Mouse (Mus musculus) stomach, postnatal 0 days (tissue): ENCODE data around the gene Rorb. TPM values are rescaled to one million over a fixed set of nuclear protein-coding genes. Genes with fewer than 3 reads are reported as not detected.
A peak's percentile ranks its signal among the peaks of the same experiment; 100 is the strongest.

Experiments used
- ATAC-seq: fragments of 200-750 bp; cut with Nextera tagmentation; 2 replicates; pipeline ENCODE4 v1.8.0; 2017; ENCODE audit not compliant: low FRiP score, low TSS enrichment
- DNase-seq: peaks from one replicate; pipeline ENCODE4 v3.0.0-alpha.2; 2016; ENCODE audit warnings: low spot score
- H3K27ac ChIP-seq: fragments of 300-500 bp; sonication (generic); replicated peaks from 2 replicates; pipeline ENCODE4 v1.5.1; 2014; ENCODE audit warnings: mild to moderate bottlenecking, control low read depth
- H3K27me3 ChIP-seq: fragments of 300-500 bp; sonication (generic); 2 replicates; pipeline ENCODE4 v1.6.1; 2014; ENCODE audit warnings: low read length; ENCODE audit not compliant: control insufficient read depth, insufficient read depth
- H3K36me3 ChIP-seq: fragments of 300-500 bp; sonication (generic); 2 replicates; pipeline ENCODE4 v1.6.1; 2014; ENCODE audit warnings: low read length, mixed read lengths; ENCODE audit not compliant: control insufficient read depth, insufficient read depth
- H3K4me1 ChIP-seq: fragments of 300-500 bp; sonication (generic); replicated peaks from 2 replicates; pipeline ENCODE4 v1.6.1; 2014; ENCODE audit warnings: antibody characterized with exemption; ENCODE audit not compliant: control insufficient read depth, insufficient read depth
- H3K4me2 ChIP-seq: fragments of 300-500 bp; sonication (generic); replicated peaks from 2 replicates; pipeline ENCODE4 v1.6.1; 2014; ENCODE audit warnings: low read depth, mild to moderate bottlenecking, control low read depth, moderate library complexity
- H3K4me3 ChIP-seq: fragments of 300-500 bp; sonication (generic); 2 replicates; pipeline ENCODE4 v1.5.1; 2014; ENCODE audit warnings: low read depth, low read length, control low read depth
- H3K9ac ChIP-seq: fragments of 300-500 bp; sonication (generic); 2 replicates; pipeline ENCODE4 v1.6.1; 2014; ENCODE audit warnings: mild to moderate bottlenecking, low read length, control low read depth, mixed read lengths
- H3K9me3 ChIP-seq: fragments of 300-500 bp; sonication (generic); 2 replicates; pipeline ENCODE4 v1.6.1; 2016; ENCODE audit warnings: low read length; ENCODE audit not compliant: control insufficient read depth
- CTCF ChIP-seq: IDR thresholded peaks from 2 replicates; pipeline ENCODE4 v1.5.1; 2016; ENCODE audit warnings: antibody characterized with exemption, low read depth, mild to moderate bottlenecking, moderate library complexity
- EP300 ChIP-seq: optimal IDR thresholded peaks from 2 replicates; pipeline ENCODE3; 2016; ENCODE audit warnings: antibody characterized with exemption
- WGBS: fragments of 180-500 bp; shearing (Covaris S2); extraction: QIAGEN DNeasy Blood & Tissue Kit; methylation state at CpG from one replicate; pipeline ENCODE4 v1.1.7; 2014; 5-methylcytosine and 5-hydroxymethylcytosine counted together
- polyA plus RNA-seq: library from polyadenylated mRNA; unstranded; fragments of >200 nt; fragmentation: Nextera tagmentation; extraction: Ambion mirVana; gene quantifications from 2 replicates; pipeline ENCODE4 v1.2.1, GENCODE M21; 2015

The Rorb gene
- polyA plus RNA-seq, 1 experiment from 2014 or later = 0.11 TPM

GRCm38 (mm10) chr19:19097149-19097548 lies 13.8 kb downstream of the Rorb start:
- DNase-seq (no peak), ATAC-seq (peak; percentile 83; the same call in 1 of the 2 replicates)
- 59% methylated on average over 6 of the region's 6 CpGs for WGBS
- Histone ChIP-seq H3K4me1 (no peaks in the 10 kb centered on the region), H3K9me3 (no peaks in the 10 kb centered on the region), H3K4me3 (no peak overlapping the region), H3K36me3 (no peaks in the 10 kb centered on the region), H3K27ac (no peak overlapping the region), H3K4me2 (no peak overlapping the region), H3K27me3 (no peaks in the 10 kb centered on the region), H3K9ac (no peak overlapping the region)
- TF ChIP-seq EP300 = no peak
- no peak for TF ChIP-seq CTCF

- Histone ChIP-seq H3K27me3 (no peaks in the 10 kb centered on the region), H3K27ac (no peak overlapping the region), H3K9me3 (no peaks in the 10 kb centered on the region), H3K36me3 (no peaks in the 10 kb centered on the region), H3K4me2 (no peak overlapping the region), H3K9ac (no peak overlapping the region), H3K4me1 (no peaks in the 10 kb centered on the region), H3K4me3 (no peak overlapping the region)
- TF ChIP-seq CTCF (no peak), EP300 (no peak)
- WGBS = 85% methylated on average over 7 of the region's 7 CpGs
- ATAC-seq (no peak), DNase-seq (no peak)
Measured at GRCm38 (mm10) chr19:19089427-19089826, 21.6 kb downstream of the Rorb start.

GRCm38 (mm10) chr19:19077880-19078279 lies 33.1 kb downstream of the Rorb start:
- no peak overlapping the region for H3K27ac ChIP-seq
- H3K4me3 ChIP-seq = no peak overlapping the region
- H3K9me3 ChIP-seq = no peaks in the 10 kb centered on the region
- ATAC-seq (no peak), DNase-seq (no peak)
- no peak for TF ChIP-seq EP300
- no peak for TF ChIP-seq CTCF
- H3K27me3 ChIP-seq = no peaks in the 10 kb centered on the region
- H3K9ac ChIP-seq = no peak overlapping the region
- H3K4me2 ChIP-seq = no peak overlapping the region
- no peaks in the 10 kb centered on the region for H3K4me1 ChIP-seq
- WGBS = 62% methylated on average over 8 of the region's 8 CpGs
- no peaks in the 10 kb centered on the region for H3K36me3 ChIP-seq

GRCm38 (mm10) chr19:19074756-19075155 lies 36.2 kb downstream of the Rorb start:
- TF ChIP-seq EP300 (no peak), CTCF (no peak)
- Histone ChIP-seq H3K27me3 (no peaks in the 10 kb centered on the region), H3K4me1 (no peaks in the 10 kb centered on the region), H3K4me3 (no peak overlapping the region), H3K9me3 (no peaks in the 10 kb centered on the region), H3K4me2 (no peak overlapping the region), H3K9ac (no peak overlapping the region), H3K36me3 (no peaks in the 10 kb centered on the region), H3K27ac (no peak overlapping the region)
- 77% methylated on average over 6 of the region's 6 CpGs for WGBS
- DNase-seq (no peak), ATAC-seq (no peak)

GRCm38 (mm10) chr19:19058710-19059398 lies 52.1 kb downstream of the Rorb start:
- no peak overlapping the region for H3K4me3 ChIP-seq
- no peaks in the 10 kb centered on the region for H3K36me3 ChIP-seq
- TF ChIP-seq EP300 = no peak
- TF ChIP-seq CTCF = no peak
- WGBS = 70% methylated on average over 10 of the region's 10 CpGs
- H3K4me1 ChIP-seq = no peaks in the 10 kb centered on the region
- ATAC-seq (no peak), DNase-seq (no peak)
- no peak overlapping the region for H3K27ac ChIP-seq
- H3K4me2 ChIP-seq = no peak overlapping the region
- no peaks in the 10 kb centered on the region for H3K9me3 ChIP-seq
- H3K27me3 ChIP-seq = no peaks in the 10 kb centered on the region
- H3K9ac ChIP-seq = no peak overlapping the region

GRCm38 (mm10) chr19:19058201-19058600 lies 52.8 kb downstream of the Rorb start:
- H3K9ac ChIP-seq = no peak overlapping the region
- no peaks in the 10 kb centered on the region for H3K36me3 ChIP-seq
- no peak for ATAC-seq
- TF ChIP-seq CTCF = no peak
- TF ChIP-seq EP300 = no peak
- H3K4me3 ChIP-seq = no peak overlapping the region
- H3K4me1 ChIP-seq = no peaks in the 10 kb centered on the region
- no peaks in the 10 kb centered on the region for H3K27me3 ChIP-seq
- H3K27ac ChIP-seq = no peak overlapping the region
- DNase-seq = no peak
- no peaks in the 10 kb centered on the region for H3K9me3 ChIP-seq
- WGBS = 85% methylated on average over 8 of the region's 8 CpGs
- H3K4me2 ChIP-seq = no peak overlapping the region
